Mouse (Mus musculus) frontal cortex, adult 2 months (tissue): ENCODE measurements around the gene Mindy3. TPM values are rescaled to one million over a fixed set of nuclear protein-coding genes. Genes with fewer than 3 reads are reported as not detected.

ENCODE experiments used
- DNase-seq, 2 experiments: peaks; one replicate each; pipeline ENCODE4 v3.0.0; 2022; ENCODE audit warnings: low spot score in 1 of 2; ENCODE audit errors: extremely low spot score in 1 of 2
- polyA plus RNA-seq: library from polyadenylated mRNA; depleted of rRNA; stranded (reverse); fragments of >200 nt; gene quantifications from 2 replicates; pipeline ENCODE4 v1.2.3, GENCODE M21; 2012; rRNA removed

Mindy3 gene
- polyA plus RNA-seq, 1 experiment: 50.9 TPM

DNA sequence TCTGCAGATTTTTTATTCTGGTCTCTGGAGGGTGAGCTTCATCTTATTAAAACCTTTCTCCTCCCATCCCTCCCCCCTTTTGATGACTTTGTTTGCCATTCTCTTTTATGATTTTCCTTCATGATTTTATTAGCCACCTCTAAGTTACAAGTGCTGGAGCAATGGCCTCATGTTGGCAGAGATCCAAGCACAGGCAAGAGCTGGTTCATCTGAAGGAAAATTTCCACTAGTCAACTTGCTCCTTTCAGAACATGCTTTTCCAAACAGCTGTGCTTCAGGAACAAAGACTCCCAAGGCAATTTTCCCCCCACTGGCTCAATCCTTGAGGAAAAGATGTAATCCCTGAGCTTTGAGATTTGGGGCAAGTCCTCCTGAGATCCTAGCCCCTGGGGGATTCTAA is 112.0 kb downstream of the Mindy3 start:
- DNase-seq: no peak

DNA sequence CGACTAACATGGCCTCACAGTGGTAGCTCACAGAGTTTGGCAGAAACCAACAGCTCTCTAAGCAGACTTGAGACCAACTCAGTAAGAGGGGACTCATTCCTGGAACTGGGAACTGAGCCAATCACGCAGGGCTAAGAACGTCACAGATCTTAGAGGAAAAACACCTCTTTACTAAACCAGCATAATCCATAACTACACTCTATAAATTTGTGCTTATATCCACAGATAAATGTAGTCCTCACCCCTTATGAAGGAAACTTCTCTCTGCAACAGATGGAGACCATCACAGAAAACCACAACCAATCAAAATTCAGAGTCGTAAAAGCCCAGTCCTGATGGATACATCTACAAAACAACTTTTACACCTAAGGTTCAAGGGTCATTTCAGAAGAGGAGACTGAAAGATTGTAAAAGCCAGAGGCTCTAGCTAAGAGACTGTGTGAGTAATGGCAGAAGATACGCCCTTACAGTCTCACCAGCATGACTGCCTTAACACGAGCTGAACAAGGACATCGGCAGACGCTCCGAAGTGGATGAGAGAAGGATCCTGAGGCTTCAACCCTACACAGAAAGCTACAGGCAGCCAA is 114.1 kb downstream of the Mindy3 start:
- DNase-seq: no peak

DNA sequence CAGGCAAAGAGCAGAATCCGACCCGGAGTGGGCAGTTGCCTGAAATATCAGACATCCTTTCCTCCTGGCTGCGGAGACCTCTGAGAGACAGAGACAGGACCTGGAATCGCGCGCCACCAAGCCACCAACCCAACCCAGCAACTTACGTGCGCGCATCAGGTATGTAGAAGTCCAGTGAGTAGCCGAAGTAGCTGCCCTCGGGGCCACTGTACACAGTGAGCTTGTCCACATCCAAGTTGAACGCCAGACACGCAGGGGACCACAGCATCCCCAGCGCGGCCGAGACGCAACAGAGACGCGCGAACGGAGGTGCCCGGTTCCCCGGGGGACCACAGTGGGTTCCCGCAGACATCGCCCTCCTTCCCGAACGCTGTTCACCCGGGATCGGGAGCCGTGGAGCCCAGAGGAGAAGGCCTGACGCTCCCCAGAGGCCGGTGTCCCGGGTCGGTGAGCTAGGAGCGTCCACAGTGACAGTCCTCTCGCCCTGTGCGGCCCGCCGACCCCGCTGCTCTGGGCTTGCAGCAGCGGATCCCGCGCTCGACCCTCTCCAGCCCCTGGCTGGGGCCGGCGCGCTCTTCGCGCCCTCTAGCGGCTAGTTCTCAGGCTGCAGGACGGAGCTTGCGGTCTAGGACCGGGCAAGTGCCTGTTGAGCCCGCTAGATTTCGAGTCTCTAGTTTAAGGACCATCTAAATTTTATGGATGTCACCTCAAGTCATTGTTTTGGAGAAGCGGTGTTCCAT is 117.7 kb downstream of the Mindy3 start, which contains the start of gene Itga8:
TSS of gene Itga8 (minus strand) at position 492 of the 740 bp plus-strand sequence.
- DNase-seq: peak in 1 of 2 experiments; percentile 91

DNA sequence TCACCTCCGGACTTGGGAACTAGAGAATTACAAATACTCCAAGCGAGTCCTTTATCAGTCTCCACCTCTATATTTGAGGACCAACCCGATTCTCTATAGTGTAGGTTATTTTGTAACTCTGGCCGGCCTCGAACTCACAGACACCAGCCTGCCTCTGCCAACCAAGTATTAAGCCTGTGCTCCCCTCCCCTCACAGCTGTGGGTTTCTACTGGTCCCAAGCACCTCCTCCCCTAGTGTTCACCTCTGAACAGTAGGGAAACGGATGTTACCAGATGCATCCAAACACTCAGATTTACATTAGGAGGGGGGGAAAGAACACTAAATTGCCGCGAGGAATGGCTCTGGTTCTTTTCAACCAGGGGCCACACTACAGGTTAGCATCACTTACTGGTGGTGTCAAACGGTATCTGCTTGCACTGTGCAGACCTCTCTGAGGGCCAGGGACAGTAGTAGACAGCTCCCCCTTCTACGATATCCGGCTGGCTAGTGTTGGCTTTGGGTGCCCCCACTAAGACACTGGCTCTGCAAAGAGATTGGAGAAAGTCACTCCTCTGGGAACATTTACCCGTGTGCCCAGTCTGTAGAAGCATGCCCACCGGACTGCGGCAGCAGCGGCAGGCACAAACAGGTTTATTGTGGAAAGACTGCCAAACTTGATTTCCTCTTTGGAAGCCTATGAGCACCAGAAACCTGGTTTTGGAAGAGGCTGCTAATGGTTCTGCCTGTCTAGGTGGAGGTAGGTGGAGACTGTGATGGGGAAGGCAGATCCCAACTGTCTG is 118.6 kb downstream of the Mindy3 start:
- no peak for DNase-seq

DNA sequence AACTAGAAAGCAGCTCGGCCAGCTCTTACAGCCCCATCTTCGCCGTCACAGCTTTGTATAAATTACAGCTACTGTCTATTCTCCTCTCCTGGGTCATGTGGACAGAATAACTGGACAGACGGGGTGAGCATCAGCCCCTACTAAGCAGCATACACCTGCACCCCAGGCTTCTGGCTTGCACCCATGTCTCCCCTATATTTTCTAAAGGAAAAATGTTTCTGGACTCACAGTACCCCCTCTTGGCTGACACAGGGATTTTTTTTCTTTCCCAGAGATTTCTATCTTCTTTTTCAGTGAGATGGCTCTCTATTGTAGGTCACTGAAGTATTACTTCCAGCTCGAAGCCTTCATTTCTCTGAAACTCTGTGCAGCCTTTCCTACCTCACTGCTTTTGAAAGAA is 122.0 kb downstream of the Mindy3 start:
- no peak for DNase-seq

Other genes with a start within 250 kb of the Mindy3 start
- 4.0 and 7.5 TPM in 2 replicates for gene Itga8, start 117.5 kb downstream of the Mindy3 start, polyA plus RNA-seq